Mouse (Mus musculus) stomach, postnatal 0 days (tissue): ENCODE data around the gene Bach1. TPM values are rescaled to one million over a fixed set of nuclear protein-coding genes. Genes with fewer than 3 reads are reported as not detected.

Experiments
- ATAC-seq: fragments of 200-750 bp; cut with Nextera tagmentation; 2 replicates; pipeline ENCODE4 v1.8.0; 2017; ENCODE audit not compliant: low FRiP score, low TSS enrichment
- DNase-seq: peaks from one replicate; pipeline ENCODE4 v3.0.0-alpha.2; 2016; ENCODE audit warnings: low spot score
- H3K27ac ChIP-seq: fragments of 300-500 bp; sonication (generic); replicated peaks from 2 replicates; pipeline ENCODE4 v1.5.1; 2014; ENCODE audit warnings: mild to moderate bottlenecking, control low read depth
- H3K27me3 ChIP-seq: fragments of 300-500 bp; sonication (generic); 2 replicates; pipeline ENCODE4 v1.6.1; 2014; ENCODE audit warnings: low read length; ENCODE audit not compliant: control insufficient read depth, insufficient read depth
- H3K36me3 ChIP-seq: fragments of 300-500 bp; sonication (generic); 2 replicates; pipeline ENCODE4 v1.6.1; 2014; ENCODE audit warnings: low read length, mixed read lengths; ENCODE audit not compliant: control insufficient read depth, insufficient read depth
- H3K4me1 ChIP-seq: fragments of 300-500 bp; sonication (generic); replicated peaks from 2 replicates; pipeline ENCODE4 v1.6.1; 2014; ENCODE audit warnings: antibody characterized with exemption; ENCODE audit not compliant: control insufficient read depth, insufficient read depth
- H3K4me2 ChIP-seq: fragments of 300-500 bp; sonication (generic); replicated peaks from 2 replicates; pipeline ENCODE4 v1.6.1; 2014; ENCODE audit warnings: low read depth, mild to moderate bottlenecking, control low read depth, moderate library complexity
- H3K4me3 ChIP-seq: fragments of 300-500 bp; sonication (generic); 2 replicates; pipeline ENCODE4 v1.5.1; 2014; ENCODE audit warnings: low read depth, low read length, control low read depth
- H3K9ac ChIP-seq: fragments of 300-500 bp; sonication (generic); 2 replicates; pipeline ENCODE4 v1.6.1; 2014; ENCODE audit warnings: mild to moderate bottlenecking, low read length, control low read depth, mixed read lengths
- H3K9me3 ChIP-seq: fragments of 300-500 bp; sonication (generic); 2 replicates; pipeline ENCODE4 v1.6.1; 2016; ENCODE audit warnings: low read length; ENCODE audit not compliant: control insufficient read depth
- CTCF ChIP-seq: IDR thresholded peaks from 2 replicates; pipeline ENCODE4 v1.5.1; 2016; ENCODE audit warnings: antibody characterized with exemption, low read depth, mild to moderate bottlenecking, moderate library complexity
- EP300 ChIP-seq: optimal IDR thresholded peaks from 2 replicates; pipeline ENCODE3; 2016; ENCODE audit warnings: antibody characterized with exemption
- WGBS: fragments of 180-500 bp; shearing (Covaris S2); extraction: QIAGEN DNeasy Blood & Tissue Kit; methylation state at CpG from one replicate; pipeline ENCODE4 v1.1.7; 2014; 5-methylcytosine and 5-hydroxymethylcytosine counted together
- polyA plus RNA-seq: library from polyadenylated mRNA; unstranded; fragments of >200 nt; fragmentation: Nextera tagmentation; extraction: Ambion mirVana; gene quantifications from 2 replicates; pipeline ENCODE4 v1.2.1, GENCODE M21; 2015

Gene Bach1
- polyA plus RNA-seq, 1 experiment from 2014 or later = 5.3 TPM

DNA sequence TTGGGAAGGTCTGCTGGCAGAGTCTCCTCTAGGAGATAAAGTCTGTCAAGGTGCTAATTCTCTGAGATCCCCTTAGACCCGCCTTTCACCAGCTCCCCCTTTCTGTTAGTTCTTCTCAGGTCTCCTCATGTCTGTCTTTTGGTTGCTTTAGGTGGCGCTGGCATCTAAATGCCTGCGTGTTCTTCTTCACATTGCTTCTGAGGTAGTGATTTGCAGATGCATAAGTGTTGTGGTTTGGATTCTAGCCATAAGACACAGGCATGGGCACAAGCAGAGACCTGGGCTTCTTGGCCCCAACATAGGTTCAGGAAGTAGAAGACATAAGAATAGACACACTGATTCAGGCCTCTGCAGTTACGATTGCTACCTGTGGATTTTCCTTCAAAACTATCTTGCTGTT, 42.0 kb upstream of the Bach1 start:
- H3K9ac ChIP-seq = no peak overlapping the region
- H3K36me3 ChIP-seq = no peaks in the 10 kb centered on the region
- WGBS = 80% methylated on average over 4 of the region's 4 CpGs
- H3K4me3 ChIP-seq = no peak overlapping the region
- H3K9me3 ChIP-seq = no peaks in the 10 kb centered on the region
- ATAC-seq (no peak), DNase-seq (no peak)
- H3K27ac ChIP-seq = no peak overlapping the region
- no peaks in the 10 kb centered on the region for H3K27me3 ChIP-seq
- H3K4me2 ChIP-seq = no peak overlapping the region
- H3K4me1 ChIP-seq = no peaks in the 10 kb centered on the region
- TF ChIP-seq EP300 = no peak
- TF ChIP-seq CTCF = no peak

DNA sequence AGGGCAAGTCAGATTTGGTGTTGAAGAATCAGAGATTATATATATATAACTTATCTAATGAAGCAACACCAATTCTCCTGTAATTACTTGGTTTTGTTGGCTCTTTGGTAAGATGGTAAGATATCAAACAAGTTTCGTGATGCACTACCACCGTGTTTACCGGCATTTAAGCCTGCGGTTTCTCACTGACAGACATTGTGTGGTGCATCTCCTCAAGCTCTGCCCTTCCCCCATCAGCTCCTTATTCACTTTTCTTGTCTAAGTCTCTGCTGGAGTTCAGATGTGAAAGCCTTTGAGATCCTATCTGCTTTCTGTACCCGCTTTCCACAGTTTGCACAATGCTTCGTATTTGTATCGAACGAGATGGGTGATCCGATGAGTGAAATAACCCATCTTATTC, 41.5 kb upstream of the Bach1 start:
- Histone ChIP-seq H3K27me3 (no peaks in the 10 kb centered on the region), H3K4me2 (no peak overlapping the region), H3K27ac (no peak overlapping the region), H3K9ac (no peak overlapping the region), H3K4me3 (no peak overlapping the region), H3K9me3 (no peaks in the 10 kb centered on the region), H3K4me1 (no peaks in the 10 kb centered on the region), H3K36me3 (no peaks in the 10 kb centered on the region)
- ATAC-seq = no peak
- TF ChIP-seq EP300 (no peak), CTCF (no peak)
- DNase-seq = no peak
- 96% methylated on average over 9 of the region's 9 CpGs for WGBS

DNA sequence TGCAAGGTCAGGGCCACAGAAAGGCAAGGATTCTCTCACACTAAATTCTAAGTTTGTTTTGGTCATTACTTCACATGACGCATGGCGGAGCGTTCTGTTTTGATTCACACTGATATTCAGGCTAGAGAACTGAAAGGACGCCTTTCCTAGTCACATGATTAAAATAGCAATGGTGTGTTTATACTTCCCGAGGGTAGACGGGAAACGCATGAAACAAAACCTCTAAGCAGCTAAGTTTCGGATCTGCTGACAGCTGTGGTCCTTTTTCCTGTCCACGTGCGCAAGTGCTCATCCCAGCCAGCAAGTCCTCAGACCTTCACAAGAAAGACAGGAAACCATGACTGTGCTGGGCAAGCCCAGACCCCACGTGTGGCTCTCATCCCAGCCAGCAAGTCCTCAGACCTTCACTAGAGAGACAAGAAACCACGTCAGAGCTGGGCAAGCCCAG, 37.7 kb upstream of the Bach1 start:
- no peaks in the 10 kb centered on the region for H3K36me3 ChIP-seq
- ATAC-seq = peak; percentile 48; the same call in 1 of the 2 replicates
- TF ChIP-seq EP300 = no peak
- TF ChIP-seq CTCF = no peak
- 32% methylated on average over 12 of the region's 12 CpGs for WGBS
- no peaks in the 10 kb centered on the region for H3K27me3 ChIP-seq
- H3K27ac ChIP-seq = peak overlapping the region; percentile 49
- no peaks in the 10 kb centered on the region for H3K9me3 ChIP-seq
- peak overlapping the region; percentile 44 for H3K4me2 ChIP-seq
- no peak overlapping the region for H3K9ac ChIP-seq
- no peaks in the 10 kb centered on the region for H3K4me1 ChIP-seq
- no peak for DNase-seq
- H3K4me3 ChIP-seq = peak overlapping the region; percentile 17; the same call in 1 of the 2 replicates

DNA sequence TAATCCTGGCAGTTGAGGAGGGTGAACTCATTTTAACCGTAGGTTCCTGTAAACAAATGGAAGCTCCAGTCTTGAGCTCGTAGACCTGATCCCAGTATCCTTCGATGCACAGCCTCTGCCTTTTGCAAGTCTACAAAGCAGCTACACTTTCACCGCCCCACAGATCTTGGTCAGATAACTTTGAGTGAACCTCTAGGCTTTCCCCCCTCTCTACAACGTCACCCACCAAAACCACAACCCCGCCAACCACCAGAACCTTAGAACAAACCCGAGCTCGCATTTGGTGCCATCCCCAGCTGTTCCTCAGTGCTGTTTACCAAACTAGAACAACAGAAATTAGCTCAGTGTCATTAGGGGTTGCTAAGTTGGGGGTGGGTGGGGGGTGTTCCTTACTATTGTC, 37.1 kb upstream of the Bach1 start:
- TF ChIP-seq EP300 (no peak), CTCF (no peak)
- WGBS = 68% methylated on average over 8 of the region's 8 CpGs

DNA sequence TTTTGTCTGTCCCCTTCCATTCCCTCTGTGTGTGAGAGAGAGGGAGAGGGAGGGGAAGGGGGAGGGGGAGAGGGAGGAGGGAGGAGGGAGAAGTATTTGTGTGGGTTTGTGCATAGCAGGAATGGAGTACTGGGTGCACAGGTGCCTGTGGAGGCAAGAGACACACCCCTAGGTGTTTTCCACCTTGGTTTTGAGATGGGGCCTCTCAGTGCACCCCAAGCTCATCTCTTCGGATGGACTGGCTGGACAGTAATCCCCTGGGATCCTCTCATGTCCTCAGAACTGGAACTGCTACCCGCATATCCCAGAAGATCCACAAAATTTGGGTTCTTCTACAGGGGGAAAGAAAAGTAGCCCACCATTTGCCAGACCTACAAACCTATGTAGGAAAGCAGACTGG, 36.2 kb upstream of the Bach1 start:
- Histone ChIP-seq H3K27me3 (no peaks in the 10 kb centered on the region), H3K4me3 (no peak overlapping the region), H3K9ac (no peak overlapping the region), H3K4me2 (no peak overlapping the region), H3K4me1 (no peaks in the 10 kb centered on the region), H3K27ac (no peak overlapping the region), H3K9me3 (no peaks in the 10 kb centered on the region), H3K36me3 (no peaks in the 10 kb centered on the region)
- no peak for DNase-seq
- TF ChIP-seq CTCF = no peak
- no peak for TF ChIP-seq EP300
- WGBS = 72% methylated on average over 2 of the region's 2 CpGs
- ATAC-seq = no peak

More for the DNA sequence above, 37.1 kb upstream of the Bach1 start:
- H3K27ac ChIP-seq = peak overlapping the region; percentile 9
- no peak overlapping the region for H3K4me3 ChIP-seq
- DNase-seq (no peak), ATAC-seq (no peak)
- no peaks in the 10 kb centered on the region for H3K9me3 ChIP-seq
- peak overlapping the region; percentile 44 for H3K4me2 ChIP-seq
- H3K9ac ChIP-seq = no peak overlapping the region
- no peaks in the 10 kb centered on the region for H3K4me1 ChIP-seq
- H3K36me3 ChIP-seq = no peaks in the 10 kb centered on the region
- no peaks in the 10 kb centered on the region for H3K27me3 ChIP-seq

DNA sequence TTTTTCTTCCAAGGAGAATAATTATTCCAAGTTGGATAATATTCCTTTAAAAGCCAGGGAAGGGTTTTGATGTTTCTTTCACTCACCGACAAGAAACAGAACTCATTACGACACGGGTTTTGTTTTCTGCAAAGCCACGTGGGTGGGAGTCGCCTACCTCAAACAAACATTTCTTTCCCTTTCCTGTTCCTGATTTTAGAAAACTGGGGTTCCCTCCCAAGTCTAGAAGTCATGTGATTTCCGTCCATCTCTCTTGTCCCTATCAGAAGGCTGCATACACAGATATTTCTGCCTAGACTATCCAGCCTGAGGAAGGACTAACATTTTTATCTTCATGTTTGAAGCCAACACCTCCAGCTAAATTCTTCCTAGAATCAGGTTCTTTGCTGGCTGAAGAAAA, 34.9 kb upstream of the Bach1 start:
- H3K9me3 ChIP-seq = no peaks in the 10 kb centered on the region
- no peak for TF ChIP-seq EP300
- no peak for TF ChIP-seq CTCF
- no peaks in the 10 kb centered on the region for H3K27me3 ChIP-seq
- no peak overlapping the region for H3K4me2 ChIP-seq
- H3K36me3 ChIP-seq = no peaks in the 10 kb centered on the region
- no peak overlapping the region for H3K27ac ChIP-seq
- no peak overlapping the region for H3K4me3 ChIP-seq
- H3K9ac ChIP-seq = no peak overlapping the region
- ATAC-seq (no peak), DNase-seq (no peak)
- no peaks in the 10 kb centered on the region for H3K4me1 ChIP-seq
- WGBS = 43% methylated on average over 6 of the region's 6 CpGs
